Mouse (Mus musculus): Measurements from ENCODE around the gene Ash1l. TPM values are rescaled to one million over a fixed set of nuclear protein-coding genes. Genes with fewer than 3 reads are reported as not detected.

Gene Ash1l
- polyA plus RNA-seq, 1 experiment: 4.7 TPM

DNA sequence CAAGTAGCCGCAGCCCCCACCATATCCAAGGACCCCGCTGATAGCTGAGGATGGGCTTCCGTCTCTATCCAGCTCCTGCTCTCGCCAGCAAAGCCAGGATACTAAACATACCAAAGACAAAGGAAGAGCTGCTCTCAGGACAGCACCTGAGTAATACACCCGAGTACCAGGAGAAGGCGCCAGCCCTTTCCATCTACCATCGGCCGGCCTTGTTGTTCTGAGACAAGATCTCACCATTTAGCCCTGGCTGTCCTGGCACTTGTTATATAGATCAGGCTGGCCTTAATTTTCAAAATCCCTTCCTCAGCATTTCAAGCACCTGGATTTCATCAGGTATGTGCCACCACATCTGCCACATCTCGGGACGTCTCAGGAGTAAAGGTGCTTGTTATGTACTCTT is 11.4 kb upstream of the Ash1l start:
- no peak overlapping the region for H3K4me3 ChIP-seq
- TF ChIP-seq POLR2A (IDR thresholded peaks at IDR 0.05; ENCODE audit: insufficient read length, low read depth): no peak
- no peak for TF ChIP-seq POLR2AphosphoS2 (IDR thresholded peaks at IDR 0.05; ENCODE audit: insufficient read length, low read depth)
- no peak for TF ChIP-seq SRF (IDR thresholded peaks at IDR 0.05; ENCODE audit: control insufficient read depth, insufficient read length, low read depth)
- TF ChIP-seq MYOD1 (IDR thresholded peaks at IDR 0.05; ENCODE audit: control insufficient read depth in 1 of 3, insufficient read length in 2 of 3, low read depth in 2 of 3): no peak
- TF ChIP-seq CEBPB (IDR thresholded peaks at IDR 0.05; ENCODE audit: insufficient read depth, poor library complexity, severe bottlenecking): no peak
- no peak for TF ChIP-seq TCF12 (IDR thresholded peaks at IDR 0.05; ENCODE audit: insufficient read depth, poor library complexity, severe bottlenecking)
- TF ChIP-seq MAX (IDR thresholded peaks at IDR 0.05; ENCODE audit: low read depth): no peak
- no peak for TF ChIP-seq TCF3 (IDR thresholded peaks at IDR 0.05; ENCODE audit: insufficient read length, low read depth)
- no peak for TF ChIP-seq REST (IDR thresholded peaks at IDR 0.05; ENCODE audit: insufficient read depth, insufficient read length)
- TF ChIP-seq USF1 (IDR thresholded peaks at IDR 0.05; ENCODE audit: low read depth): no peak
- no peak for TF ChIP-seq MYOG (IDR thresholded peaks at IDR 0.05; ENCODE audit: control insufficient read depth in 1 of 3, insufficient read depth in 1 of 3, insufficient read length in 2 of 3, low read depth in 2 of 3)
- no peak for TF ChIP-seq E2F4 (IDR thresholded peaks at IDR 0.05; ENCODE audit: insufficient read depth)

DNA sequence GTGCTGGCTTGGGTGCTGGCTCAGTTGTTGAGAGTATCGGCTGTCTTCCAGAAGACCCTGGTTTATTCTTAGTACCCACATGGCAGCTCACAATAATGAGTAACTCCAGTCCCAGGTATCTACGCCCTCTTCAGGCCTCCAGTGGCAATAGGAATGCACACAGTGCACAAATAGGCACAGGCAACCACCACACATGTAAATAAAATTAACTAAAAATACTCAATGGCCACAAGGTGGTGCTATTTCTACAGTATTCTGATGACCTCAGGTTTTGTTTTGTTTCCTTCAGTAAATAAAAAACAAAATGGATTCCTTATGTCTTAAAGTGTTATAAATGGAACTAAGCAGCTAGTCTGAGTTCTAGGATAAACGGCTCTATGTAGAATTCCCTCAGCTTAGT is 10.7 kb upstream of the Ash1l start:
- Histone ChIP-seq H3K36me3 (ENCODE audit: control insufficient read depth, insufficient read depth) (peaks cover 24% of the 10 kb centered on the region), H3K4me3 (no peak overlapping the region)
- no peak for TF ChIP-seq TCF12 (IDR thresholded peaks at IDR 0.05; ENCODE audit: insufficient read depth, poor library complexity, severe bottlenecking)
- no peak for TF ChIP-seq REST (IDR thresholded peaks at IDR 0.05; ENCODE audit: insufficient read depth, insufficient read length)
- TF ChIP-seq POLR2A (IDR thresholded peaks at IDR 0.05; ENCODE audit: insufficient read length, low read depth): no peak
- no peak for TF ChIP-seq TCF3 (IDR thresholded peaks at IDR 0.05; ENCODE audit: insufficient read length, low read depth)
- TF ChIP-seq MAX (IDR thresholded peaks at IDR 0.05; ENCODE audit: low read depth): no peak
- TF ChIP-seq CEBPB (IDR thresholded peaks at IDR 0.05; ENCODE audit: insufficient read depth, poor library complexity, severe bottlenecking): no peak
- no peak for TF ChIP-seq SRF (IDR thresholded peaks at IDR 0.05; ENCODE audit: control insufficient read depth, insufficient read length, low read depth)
- no peak for TF ChIP-seq MYOG (IDR thresholded peaks at IDR 0.05; ENCODE audit: control insufficient read depth in 1 of 3, insufficient read depth in 1 of 3, insufficient read length in 2 of 3, low read depth in 2 of 3)
- no peak for TF ChIP-seq POLR2AphosphoS2 (IDR thresholded peaks at IDR 0.05; ENCODE audit: insufficient read length, low read depth)
- no peak for TF ChIP-seq MYOD1 (IDR thresholded peaks at IDR 0.05; ENCODE audit: control insufficient read depth in 1 of 3, insufficient read length in 2 of 3, low read depth in 2 of 3)
- TF ChIP-seq USF1 (IDR thresholded peaks at IDR 0.05; ENCODE audit: low read depth): no peak
- TF ChIP-seq E2F4 (IDR thresholded peaks at IDR 0.05; ENCODE audit: insufficient read depth): no peak

More for the DNA sequence above, 11.4 kb upstream of the Ash1l start:
- Histone ChIP-seq H3K79me2 (ENCODE audit: control insufficient read depth, insufficient read depth) (peaks cover 10% of the 10 kb centered on the region), H3K36me3 (ENCODE audit: control insufficient read depth, insufficient read depth) (peaks cover 28% of the 10 kb centered on the region), H3K27me3 (ENCODE audit: control insufficient read depth, insufficient read depth, insufficient read length) (no peaks in the 10 kb centered on the region), H3ac (ENCODE audit: control insufficient read depth, insufficient read length) (no peak overlapping the region), H3K4me2 (ENCODE audit: low read depth) (no peak overlapping the region)

DNA sequence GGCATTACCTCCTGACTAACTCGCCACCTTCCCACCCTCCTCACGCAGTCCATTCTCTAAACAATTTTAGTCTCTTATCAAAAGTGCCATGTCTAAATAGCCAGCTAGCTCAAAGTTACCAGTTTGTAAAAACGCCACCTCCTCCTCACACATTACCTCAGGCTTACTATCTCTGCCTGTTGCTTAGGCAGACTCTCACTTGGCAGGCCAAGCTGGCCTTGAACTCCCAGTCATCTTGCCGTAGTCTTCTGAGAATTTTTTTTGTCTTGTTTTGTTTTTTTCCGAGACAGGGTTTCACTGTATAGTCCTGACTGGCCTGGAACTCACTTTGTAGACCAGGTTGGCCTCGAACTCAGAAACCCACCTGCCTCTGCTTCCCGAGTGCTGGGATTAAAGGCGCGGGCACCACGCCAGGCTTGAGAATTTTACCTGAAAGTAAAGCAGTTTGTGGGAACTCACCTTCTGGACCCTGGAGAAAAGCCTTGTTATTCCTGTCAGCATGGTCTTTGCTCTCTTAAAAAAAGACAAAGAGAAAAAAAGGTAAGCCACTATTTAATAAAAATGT is 8.0 kb upstream of the Ash1l start:
- no peak overlapping the region for H3K4me2 ChIP-seq (ENCODE audit: low read depth)

More for the DNA sequence above, 10.7 kb upstream of the Ash1l start:
- Histone ChIP-seq H3K27me3 (ENCODE audit: control insufficient read depth, insufficient read depth, insufficient read length) (no peaks in the 10 kb centered on the region), H3ac (ENCODE audit: control insufficient read depth, insufficient read length) (no peak overlapping the region), H3K79me2 (ENCODE audit: control insufficient read depth, insufficient read depth) (peaks cover 10% of the 10 kb centered on the region), H3K4me2 (ENCODE audit: low read depth) (no peak overlapping the region)

DNA sequence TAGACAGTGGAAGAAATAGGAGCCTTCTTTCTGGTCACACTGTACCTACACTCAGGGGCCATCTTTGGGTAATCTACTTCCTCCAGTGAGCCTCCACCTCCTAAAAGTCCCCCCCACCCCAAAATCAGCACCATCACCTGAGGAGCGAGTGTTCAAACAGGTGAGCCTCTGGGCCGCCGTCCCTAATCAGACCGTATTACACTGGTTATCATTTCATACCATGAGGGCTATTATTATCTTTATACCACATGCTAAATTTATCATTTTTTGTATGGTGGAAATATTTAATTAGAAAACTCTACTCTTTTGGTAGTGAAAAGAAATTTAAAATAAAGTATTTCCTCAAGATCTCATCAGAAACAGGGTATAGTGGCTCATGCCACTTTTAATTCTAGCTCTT is 6.3 kb upstream of the Ash1l start:
- H3K27me3 ChIP-seq (ENCODE audit: control insufficient read depth, insufficient read depth, insufficient read length): no peaks in the 10 kb centered on the region
- peaks cover 20% of the 10 kb centered on the region for H3K36me3 ChIP-seq (ENCODE audit: control insufficient read depth, insufficient read depth)
- TF ChIP-seq POLR2AphosphoS2 (IDR thresholded peaks at IDR 0.05; ENCODE audit: insufficient read length, low read depth) (no peak), MYOG (IDR thresholded peaks at IDR 0.05; ENCODE audit: control insufficient read depth in 1 of 3, insufficient read depth in 1 of 3, insufficient read length in 2 of 3, low read depth in 2 of 3) (no peak)
- H3K4me3 ChIP-seq: no peak overlapping the region
- no peak overlapping the region for H3K4me2 ChIP-seq (ENCODE audit: low read depth)
- H3ac ChIP-seq (ENCODE audit: control insufficient read depth, insufficient read length): no peak overlapping the region
- peaks cover 49% of the 10 kb centered on the region for H3K79me2 ChIP-seq (ENCODE audit: control insufficient read depth, insufficient read depth)

More for the DNA sequence above, 8.0 kb upstream of the Ash1l start:
- Histone ChIP-seq H3K79me2 (ENCODE audit: control insufficient read depth, insufficient read depth) (peaks cover 32% of the 10 kb centered on the region), H3K4me3 (no peak overlapping the region), H3K36me3 (ENCODE audit: control insufficient read depth, insufficient read depth) (peaks cover 24% of the 10 kb centered on the region), H3K27me3 (ENCODE audit: control insufficient read depth, insufficient read depth, insufficient read length) (no peaks in the 10 kb centered on the region), H3ac (ENCODE audit: control insufficient read depth, insufficient read length) (no peak overlapping the region)
- TF ChIP-seq MYOG (IDR thresholded peaks at IDR 0.05; ENCODE audit: control insufficient read depth in 1 of 3, insufficient read depth in 1 of 3, insufficient read length in 2 of 3, low read depth in 2 of 3) (no peak), POLR2A (IDR thresholded peaks at IDR 0.05; ENCODE audit: insufficient read length, low read depth) (no peak), MAX (IDR thresholded peaks at IDR 0.05; ENCODE audit: low read depth) (no peak)

DNA sequence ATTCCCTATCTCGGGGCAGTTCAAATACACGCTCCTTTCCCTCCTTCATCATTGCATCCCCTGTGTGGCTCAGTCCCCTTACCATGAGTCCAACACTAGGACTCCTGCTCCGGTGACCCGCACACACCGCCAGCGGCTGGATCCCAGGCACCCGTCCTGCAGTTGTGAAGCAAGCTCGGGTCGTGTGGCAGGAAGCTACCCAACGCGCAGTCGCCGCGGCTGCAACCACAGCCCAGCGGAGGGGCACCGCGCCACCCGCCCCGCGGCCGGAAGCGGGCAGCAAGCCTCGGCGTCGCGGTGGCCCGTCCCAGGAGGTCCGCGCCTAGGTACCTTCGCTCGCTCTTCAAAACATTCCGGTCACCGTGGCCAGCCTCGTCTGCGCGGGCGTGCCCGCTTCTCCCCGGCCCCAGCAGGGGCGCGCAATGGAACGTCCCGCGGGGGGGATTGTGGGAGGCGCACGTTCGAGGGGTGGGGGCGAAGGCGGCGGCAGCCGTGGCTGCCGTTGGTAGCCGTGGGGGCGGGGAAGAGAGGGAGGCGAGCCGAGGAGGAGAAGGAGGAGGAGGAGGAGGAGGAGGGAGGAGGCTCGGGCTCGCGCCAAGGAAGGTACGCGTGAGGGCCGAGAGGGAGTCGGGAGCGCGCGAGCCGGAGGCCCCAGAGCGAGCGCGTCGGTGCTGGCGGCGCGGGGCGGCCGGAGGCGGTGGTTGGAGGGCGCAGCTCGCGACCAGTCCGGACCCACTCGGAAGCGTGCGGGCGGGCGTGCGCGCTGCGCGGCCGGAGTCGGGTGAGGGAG is 441 bp upstream of the Ash1l start:
- peak in 1 of 3 experiments; percentile 49 for TF ChIP-seq MYOG (IDR thresholded peaks at IDR 0.05; ENCODE audit: control insufficient read depth in 1 of 3, insufficient read depth in 1 of 3, insufficient read length in 2 of 3, low read depth in 2 of 3)
- TF ChIP-seq E2F4 (IDR thresholded peaks at IDR 0.05; ENCODE audit: insufficient read depth): peak; percentile 2
- TF ChIP-seq TCF3 (IDR thresholded peaks at IDR 0.05; ENCODE audit: insufficient read length, low read depth): no peak
- TF ChIP-seq POLR2AphosphoS2 (IDR thresholded peaks at IDR 0.05; ENCODE audit: insufficient read length, low read depth): peak; percentile 98
- no peak for TF ChIP-seq USF1 (IDR thresholded peaks at IDR 0.05; ENCODE audit: low read depth)
- TF ChIP-seq SRF (IDR thresholded peaks at IDR 0.05; ENCODE audit: control insufficient read depth, insufficient read length, low read depth): no peak
- TF ChIP-seq TCF12 (IDR thresholded peaks at IDR 0.05; ENCODE audit: insufficient read depth, poor library complexity, severe bottlenecking): no peak
- no peak for TF ChIP-seq MYOD1 (IDR thresholded peaks at IDR 0.05; ENCODE audit: control insufficient read depth in 1 of 3, insufficient read length in 2 of 3, low read depth in 2 of 3)
- TF ChIP-seq CEBPB (IDR thresholded peaks at IDR 0.05; ENCODE audit: insufficient read depth, poor library complexity, severe bottlenecking): no peak
- peak; percentile 15 for TF ChIP-seq REST (IDR thresholded peaks at IDR 0.05; ENCODE audit: insufficient read depth, insufficient read length)
- peak; percentile 95 for TF ChIP-seq POLR2A (IDR thresholded peaks at IDR 0.05; ENCODE audit: insufficient read length, low read depth)
- TF ChIP-seq MAX (IDR thresholded peaks at IDR 0.05; ENCODE audit: low read depth): no peak
- Histone ChIP-seq H3K27me3 (ENCODE audit: control insufficient read depth, insufficient read depth, insufficient read length) (no peaks in the 10 kb centered on the region), H3K36me3 (ENCODE audit: control insufficient read depth, insufficient read depth) (no peaks in the 10 kb centered on the region), H3K4me3 (peak overlapping the region; percentile 95), H3K79me2 (ENCODE audit: control insufficient read depth, insufficient read depth) (peaks cover 89% of the 10 kb centered on the region), H3K4me2 (ENCODE audit: low read depth) (peak overlapping the region; percentile 89), H3ac (ENCODE audit: control insufficient read depth, insufficient read length) (peak overlapping the region; percentile 82)

Data from myocyte (in vitro differentiated cells).